In genomic region chr17:46885218-46885909, GRCm38 (mm10) we compare ENCODE assay signal across 19 mouse cellular contexts. TPM values are rescaled to one million over a fixed set of nuclear protein-coding genes. Genes with fewer than 3 reads are reported as not detected.
DNase-seq lines count a peak whose midpoint lies in the region; ATAC-seq lines count a peak whose summit lies in the region.
"Had no signal": no experiment of that assay in that cellular context is flagged by ENCODE, and none has a peak within 500 bp of the region (broad histone marks: within the 10 kb centered on the region; RNA-seq: fewer than 3 reads in every experiment).

No protein-coding gene starts in this region.

- peak overlapping the region; percentile 48 for H3K4me3 ChIP-seq in erythroblast, embryonic 14.5 days (replicated peaks)
- no peak overlapping the region for H3K4me3 ChIP-seq in kidney, embryonic 16.5 days (ENCODE audit: low read length)
- H3K4me3 ChIP-seq in kidney, embryonic 14.5 days (ENCODE audit: low read length): no peak overlapping the region
- H3K4me3 ChIP-seq in stomach, embryonic 15.5 days (replicated peaks): no peak overlapping the region
- no peak overlapping the region for H3K4me3 ChIP-seq in forebrain, embryonic 10.5 days
- H3K4me3 ChIP-seq: hindbrain, embryonic 15.5 days; kidney, embryonic 15.5 days; lung, embryonic 15.5 days had no signal

- no peaks in the 10 kb centered on the region for H3K27me3 ChIP-seq in erythroblast, embryonic 14.5 days (ENCODE audit: control insufficient read depth)
- no peaks in the 10 kb centered on the region for H3K27me3 ChIP-seq in kidney, embryonic 16.5 days (ENCODE audit: insufficient read depth, low read length)
- no peaks in the 10 kb centered on the region for H3K27me3 ChIP-seq in kidney, embryonic 14.5 days (ENCODE audit: control insufficient read depth, insufficient read depth, low read length)
- H3K27me3 ChIP-seq in stomach, embryonic 15.5 days (replicated peaks): no peaks in the 10 kb centered on the region
- H3K27me3 ChIP-seq in forebrain, embryonic 10.5 days (ENCODE audit: poor library complexity, severe bottlenecking): no peaks in the 10 kb centered on the region
- H3K27me3 ChIP-seq: hindbrain, embryonic 15.5 days; kidney, embryonic 15.5 days; lung, embryonic 15.5 days had no signal

- H3K4me2 ChIP-seq in kidney, embryonic 16.5 days (replicated peaks; ENCODE audit: low read depth, low read length): no peak overlapping the region
- H3K4me2 ChIP-seq in kidney, embryonic 14.5 days (replicated peaks; ENCODE audit: low read depth, low read length): no peak overlapping the region
- peak overlapping the region; percentile 9; the same call in 1 of the 2 replicates for H3K4me2 ChIP-seq in stomach, embryonic 15.5 days
- H3K4me2 ChIP-seq: hindbrain, embryonic 15.5 days; kidney, embryonic 15.5 days; lung, embryonic 15.5 days; midbrain, embryonic 11.5 days had no signal

- H3K9ac ChIP-seq in kidney, embryonic 16.5 days (replicated peaks; ENCODE audit: low read length): 0 out of 2 replicates have a peak overlapping the region, but pooled peaks have one; percentile 15
- no peak overlapping the region for H3K9ac ChIP-seq in kidney, embryonic 14.5 days (ENCODE audit: low read depth, low read length)
- no peak overlapping the region for H3K9ac ChIP-seq in stomach, embryonic 15.5 days
- H3K9ac ChIP-seq: hindbrain, embryonic 15.5 days; kidney, embryonic 15.5 days; lung, embryonic 15.5 days had no signal

- DNase-seq in liver: peak; percentile 38
- no peak for DNase-seq in layer of hippocampus, adult 8-10 months (ENCODE audit: low spot score in 2 of 2)
- no peak for DNase-seq in forebrain, embryonic 10.5 days (ENCODE audit: extremely low spot score, low spot score)
- DNase-seq: adrenal gland, adult 8-10 months; right cerebral cortex, postnatal 25 days; thymus, postnatal 25 days had no signal

- WGBS in kidney, embryonic 16.5 days: 78% methylated on average over 11 of the region's 11 CpGs
- WGBS in kidney, embryonic 14.5 days: 82% methylated on average over 11 of the region's 11 CpGs
- WGBS in stomach, embryonic 15.5 days: 66% methylated on average over 11 of the region's 11 CpGs
- WGBS in forebrain, embryonic 10.5 days: 87% methylated on average over 11 of the region's 11 CpGs

- H3K9me3 ChIP-seq in erythroblast, embryonic 14.5 days (ENCODE audit: control insufficient read depth, low read length): no peaks in the 10 kb centered on the region
- no peaks in the 10 kb centered on the region for H3K9me3 ChIP-seq in kidney, embryonic 16.5 days (ENCODE audit: low read length)
- no peaks in the 10 kb centered on the region for H3K9me3 ChIP-seq in kidney, embryonic 14.5 days (ENCODE audit: control insufficient read depth, low read length)
- H3K9me3 ChIP-seq in stomach, embryonic 15.5 days: no peaks in the 10 kb centered on the region
- H3K9me3 ChIP-seq in forebrain, embryonic 10.5 days: no peaks in the 10 kb centered on the region
- H3K9me3 ChIP-seq: hindbrain, embryonic 15.5 days; kidney, embryonic 15.5 days; lung, embryonic 15.5 days had no signal

- H3K36me3 ChIP-seq in erythroblast, embryonic 14.5 days (ENCODE audit: control insufficient read depth): no peaks in the 10 kb centered on the region
- no peaks in the 10 kb centered on the region for H3K36me3 ChIP-seq in kidney, embryonic 16.5 days (ENCODE audit: insufficient read depth, low read length)
- no peaks in the 10 kb centered on the region for H3K36me3 ChIP-seq in kidney, embryonic 14.5 days (ENCODE audit: control insufficient read depth, insufficient read depth, low read length)
- no peaks in the 10 kb centered on the region for H3K36me3 ChIP-seq in stomach, embryonic 15.5 days
- H3K36me3 ChIP-seq in forebrain, embryonic 10.5 days (replicated peaks): no peaks in the 10 kb centered on the region
- H3K36me3 ChIP-seq: hindbrain, embryonic 15.5 days; kidney, embryonic 15.5 days; lung, embryonic 15.5 days had no signal

- H3K27ac ChIP-seq in kidney, embryonic 16.5 days (ENCODE audit: low read length): no peak overlapping the region
- no peak overlapping the region for H3K27ac ChIP-seq in kidney, embryonic 14.5 days (ENCODE audit: low read depth, low read length)
- no peak overlapping the region for H3K27ac ChIP-seq in stomach, embryonic 15.5 days
- H3K27ac ChIP-seq in forebrain, embryonic 10.5 days: no peak overlapping the region
- H3K27ac ChIP-seq: kidney, embryonic 15.5 days had no signal

- ATAC-seq in erythroblast, adult 5-6 weeks (replicated peaks; ENCODE audit: low FRiP score, poor library complexity, severe bottlenecking): no peak
- no peak for ATAC-seq in kidney, embryonic 16.5 days (ENCODE audit: low FRiP score, low TSS enrichment)
- ATAC-seq in kidney, embryonic 14.5 days (ENCODE audit: low FRiP score, low TSS enrichment): no peak
- no peak for ATAC-seq in stomach, embryonic 15.5 days (ENCODE audit: insufficient read depth, low FRiP score, low read depth)

- peaks cover 71% of the 10 kb centered on the region for H3K4me1 ChIP-seq in erythroblast, embryonic 14.5 days (ENCODE audit: control insufficient read depth)
- H3K4me1 ChIP-seq in kidney, embryonic 16.5 days (ENCODE audit: insufficient read depth, low read length): peaks cover 12% of the 10 kb centered on the region; the same call in 1 of the 2 replicates
- H3K4me1 ChIP-seq in kidney, embryonic 14.5 days (ENCODE audit: control insufficient read depth, insufficient read depth, low read length): peaks cover 9% of the 10 kb centered on the region; the same call in 1 of the 2 replicates
- peaks cover 14% of the 10 kb centered on the region for H3K4me1 ChIP-seq in stomach, embryonic 15.5 days
- peaks cover 22% of the 10 kb centered on the region for H3K4me1 ChIP-seq in forebrain, embryonic 10.5 days

RNA-seq across cellular contexts. Expression of gene Tbcc, which starts 5.1 kb away (rescaled TPM):
- polyA plus RNA-seq in erythroblast, embryonic 14.5 days (2012): 2.2 and 2.3 TPM in 2 replicates
- 2.3 and 8.1 TPM in 2 replicates for total RNA-seq in erythroblast, adult 5-6 weeks (2015; ENCODE audit: low replicate concordance)
- total RNA-seq in erythroblast, adult 5-6 weeks (2017; ENCODE audit: low replicate concordance): 1.7 and 5.4 TPM in 2 replicates
- 49.8 and 54.7 TPM in 2 replicates for polyA plus RNA-seq in kidney, embryonic 16.5 days (2015; fragmentation: Nextera tagmentation; extraction: Ambion mirVana)
- 71.0 and 82.1 TPM in 2 replicates for polyA plus RNA-seq in kidney, embryonic 14.5 days (2014; fragmentation: Nextera tagmentation; extraction: Ambion mirVana)
- 54.8 and 63.0 TPM in 2 replicates for polyA plus RNA-seq in stomach, embryonic 15.5 days (2015; fragmentation: Nextera tagmentation; extraction: Ambion mirVana)
- 10 to 100 TPM; 24.8 to 38.5 (median 33.2) TPM for total RNA-seq in layer of hippocampus, adult 8-10 months (2022)
- polyA plus RNA-seq in forebrain, embryonic 10.5 days (2016; fragmentation: Nextera tagmentation; extraction: Ambion mirVana): 43.1 and 48.4 TPM in 2 replicates

RNA-seq across cellular contexts. Expression of gene Prph2, which starts 24.9 kb away (rescaled TPM):
- not detected in 2 replicates for polyA plus RNA-seq in erythroblast, embryonic 14.5 days (2012)
- total RNA-seq in erythroblast, adult 5-6 weeks (2015; ENCODE audit: low replicate concordance): not detected in 2 replicates
- total RNA-seq in erythroblast, adult 5-6 weeks (2017; ENCODE audit: low replicate concordance): not detected in 2 replicates
- polyA plus RNA-seq in kidney, embryonic 16.5 days (2015; fragmentation: Nextera tagmentation; extraction: Ambion mirVana): 0.09 and 0.14 TPM in 2 replicates
- 0.18 and 0.26 TPM in 2 replicates for polyA plus RNA-seq in kidney, embryonic 14.5 days (2014; fragmentation: Nextera tagmentation; extraction: Ambion mirVana)
- polyA plus RNA-seq in stomach, embryonic 15.5 days (2015; fragmentation: Nextera tagmentation; extraction: Ambion mirVana): not detected in 2 replicates
- not detected for total RNA-seq in layer of hippocampus, adult 8-10 months (2022)
- not detected in 2 replicates for polyA plus RNA-seq in forebrain, embryonic 10.5 days (2016; fragmentation: Nextera tagmentation; extraction: Ambion mirVana)
- total RNA-seq: adrenal gland, adult 8-10 months; granulocyte monocyte progenitor cell, adult 5-6 weeks; left cerebral cortex, postnatal 10 days had no signal
- polyA plus RNA-seq: forebrain, embryonic 11.5 days; kidney, embryonic 15.5 days; lung, embryonic 15.5 days; midbrain, embryonic 11.5 days; stomach, embryonic 14.5 days had no signal

RNA-seq across cellular contexts. Expression of gene Bicral, which starts 27.1 kb away (rescaled TPM):
- polyA plus RNA-seq in erythroblast, embryonic 14.5 days (2012): 0.30 and 0.33 TPM in 2 replicates
- 6.5 and 7.5 TPM in 2 replicates for total RNA-seq in erythroblast, adult 5-6 weeks (2015; ENCODE audit: low replicate concordance)
- total RNA-seq in erythroblast, adult 5-6 weeks (2017; ENCODE audit: low replicate concordance): 3.7 and 4.0 TPM in 2 replicates
- polyA plus RNA-seq in kidney, embryonic 16.5 days (2015; fragmentation: Nextera tagmentation; extraction: Ambion mirVana): 3.2 and 3.6 TPM in 2 replicates
- 2.6 and 5.2 TPM in 2 replicates for polyA plus RNA-seq in kidney, embryonic 14.5 days (2014; fragmentation: Nextera tagmentation; extraction: Ambion mirVana)
- 4.6 and 5.6 TPM in 2 replicates for polyA plus RNA-seq in stomach, embryonic 15.5 days (2015; fragmentation: Nextera tagmentation; extraction: Ambion mirVana)
- total RNA-seq in layer of hippocampus, adult 8-10 months (2022): 10 to 100 TPM; 51.9 to 67.7 (median 61.2) TPM
- polyA plus RNA-seq in forebrain, embryonic 10.5 days (2016; fragmentation: Nextera tagmentation; extraction: Ambion mirVana): 2.9 and 4.1 TPM in 2 replicates

Comparison
In these comparisons a context has a peak if more than half of its experiments do, and no peak if none do; other contexts are left out.
1. RNA of gene Tbcc, which starts 5.1 kb away (polyA plus RNA-seq): 71.0 to 82.1 TPM in kidney, embryonic 14.5 days, 54.8 to 63.0 TPM in stomach, embryonic 15.5 days, 49.8 to 54.7 TPM in kidney, embryonic 16.5 days and 43.1 to 48.4 TPM in forebrain, embryonic 10.5 days; 2.2 to 2.3 TPM in erythroblast, embryonic 14.5 days; every median in the first group is over 10 times any median in the second.